Mouse (Mus musculus): ENCODE results near the gene Kndc1.

- no peak for TF ChIP-seq CTCF (IDR thresholded peaks at IDR 0.05; ENCODE audit: low read depth)
- TF ChIP-seq EP300 (IDR thresholded peaks at IDR 0.05; ENCODE audit: low read depth): no peak
These were observed at the start of gene Kndc1 for GRCm38 (mm10) chr7:139894655-139895557.

Data from liver, postnatal 0 days (tissue).